Mouse (Mus musculus) ovary, adult 18-20 months (tissue): ENCODE data around the gene Ddhd1.

Experiments used
- DNase-seq: peaks from one replicate; pipeline ENCODE4 v3.0.0; 2022; ENCODE audit warnings: low spot score, mixed read lengths

The Ddhd1 gene

GRCm38 (mm10) chr14:45657641-45658611, at the start of gene Ddhd1:
Gene Ddhd1, minus strand, starts transcription at chr14:45658143.
- peak; percentile 81 for DNase-seq

GRCm38 (mm10) chr14:45707176-45707910, 49.4 kb upstream of the Ddhd1 start:
- DNase-seq = no peak

- no peak for DNase-seq
Observed at GRCm38 (mm10) chr14:45700031-45700572, 42.2 kb upstream of the Ddhd1 start.

GRCm38 (mm10) chr14:45698867-45699266, 40.9 kb upstream of the Ddhd1 start:
- DNase-seq = no peak

- DNase-seq = no peak
Observed at GRCm38 (mm10) chr14:45696098-45696497, 38.2 kb upstream of the Ddhd1 start.

- no peak for DNase-seq
Observed at GRCm38 (mm10) chr14:45693891-45694290, 35.9 kb upstream of the Ddhd1 start.

- DNase-seq = peak; percentile 34
Observed at GRCm38 (mm10) chr14:45690520-45691246, 32.7 kb upstream of the Ddhd1 start.

- DNase-seq = no peak
Observed at GRCm38 (mm10) chr14:45685313-45685712, 27.4 kb upstream of the Ddhd1 start.

GRCm38 (mm10) chr14:45676722-45677121, 18.8 kb upstream of the Ddhd1 start:
- DNase-seq = no peak

GRCm38 (mm10) chr14:45668325-45668724, 10.4 kb upstream of the Ddhd1 start:
- DNase-seq = peak; percentile 25

GRCm38 (mm10) chr14:45667231-45667630, 9.3 kb upstream of the Ddhd1 start:
- peak; percentile 55 for DNase-seq

GRCm38 (mm10) chr14:45661575-45661974, 3.6 kb upstream of the Ddhd1 start:
- no peak for DNase-seq

GRCm38 (mm10) chr14:45660315-45660714, 2.4 kb upstream of the Ddhd1 start:
- no peak for DNase-seq

- DNase-seq = peak; percentile 23
Observed at GRCm38 (mm10) chr14:45656831-45657640, 907 bp downstream of the Ddhd1 start.

GRCm38 (mm10) chr14:45654876-45655416, 3.0 kb downstream of the Ddhd1 start:
- no peak for DNase-seq

GRCm38 (mm10) chr14:45653756-45654155, 4.2 kb downstream of the Ddhd1 start:
- no peak for DNase-seq

GRCm38 (mm10) chr14:45648999-45649818, 8.7 kb downstream of the Ddhd1 start:
- DNase-seq = no peak

GRCm38 (mm10) chr14:45648144-45648543, 9.8 kb downstream of the Ddhd1 start:
- DNase-seq = no peak

GRCm38 (mm10) chr14:45647632-45648031, 10.3 kb downstream of the Ddhd1 start:
- no peak for DNase-seq

- no peak for DNase-seq
Observed at GRCm38 (mm10) chr14:45647175-45647574, 10.8 kb downstream of the Ddhd1 start.
